Mouse (Mus musculus) midbrain, postnatal 0 days (tissue): Measurements from ENCODE around the gene Sf3b1. TPM values are rescaled to one million over a fixed set of nuclear protein-coding genes. Genes with fewer than 3 reads are reported as not detected.
"Not testable (repeated sequence)": the region's sequence is repeated elsewhere in the genome, so short reads cannot be mapped to it uniquely, and the experiment has no call there.

Source experiments
- ATAC-seq: fragments of 200-750 bp; cut with Nextera tagmentation; 2 replicates; pipeline ENCODE4 v1.8.0; 2017; ENCODE audit warnings: moderate number of reproducible peaks, mild to moderate bottlenecking, moderate TSS enrichment, moderate library complexity; ENCODE audit not compliant: low FRiP score
- DNase-seq: peaks from one replicate; pipeline ENCODE4 v3.0.0-alpha.2; 2015; ENCODE audit warnings: low spot score
- H3K27ac ChIP-seq: fragments of 300-500 bp; sonication (generic); 2 replicates; pipeline ENCODE4 v1.5.1; 2014; ENCODE audit warnings: low read depth, mild to moderate bottlenecking, low read length, mixed read lengths
- H3K27me3 ChIP-seq: fragments of 300-500 bp; sonication (generic); 2 replicates; pipeline ENCODE4 v1.6.1; 2014; ENCODE audit warnings: low read length, control low read depth, mixed read lengths; ENCODE audit not compliant: insufficient read depth
- H3K36me3 ChIP-seq: fragments of 300-500 bp; sonication (generic); 2 replicates; pipeline ENCODE4 v1.6.1; 2014; ENCODE audit warnings: low read length, control low read depth, mixed read lengths; ENCODE audit not compliant: insufficient read depth
- H3K4me1 ChIP-seq: fragments of 300-500 bp; sonication (generic); 2 replicates; pipeline ENCODE4 v1.6.1; 2014; ENCODE audit warnings: mild to moderate bottlenecking, control low read depth, antibody characterized with exemption, low read length, mixed read lengths; ENCODE audit not compliant: insufficient read depth
- H3K4me2 ChIP-seq: fragments of 300-500 bp; sonication (generic); 2 replicates; pipeline ENCODE4 v1.6.1; 2014; ENCODE audit warnings: low read depth, mild to moderate bottlenecking, low read length, mixed read lengths; ENCODE audit not compliant: poor library complexity, severe bottlenecking
- H3K4me3 ChIP-seq: fragments of 300-500 bp; sonication (generic); 2 replicates; pipeline ENCODE4 v1.5.1; 2014; ENCODE audit warnings: low read depth, mild to moderate bottlenecking, low read length, moderate library complexity
- H3K9ac ChIP-seq: fragments of 300-500 bp; sonication (generic); replicated peaks from 2 replicates; pipeline ENCODE4 v1.6.1; 2014; ENCODE audit warnings: mild to moderate bottlenecking, low read length, moderate library complexity, mixed read lengths; ENCODE audit not compliant: poor library complexity, severe bottlenecking
- H3K9me3 ChIP-seq: fragments of 300-500 bp; sonication (generic); 2 replicates; pipeline ENCODE4 v1.6.1; 2016; ENCODE audit warnings: low read length, control low read depth
- CTCF ChIP-seq: IDR thresholded peaks from 2 replicates; pipeline ENCODE4 v1.5.1; 2016; ENCODE audit warnings: antibody characterized with exemption, mild to moderate bottlenecking
- WGBS: fragments of 180-500 bp; shearing (Covaris S2); extraction: QIAGEN DNeasy Blood & Tissue Kit; methylation state at CpG from one replicate; pipeline ENCODE4 v1.1.7; 2014; 5-methylcytosine and 5-hydroxymethylcytosine counted together
- polyA plus RNA-seq: library from polyadenylated mRNA; unstranded; fragments of >200 nt; fragmentation: Nextera tagmentation; extraction: Ambion mirVana; gene quantifications from 2 replicates; pipeline ENCODE4 v1.2.1, GENCODE M21; 2015
- total RNA-seq: library from RNA; depleted of rRNA; stranded (reverse); fragments of >200 nt; gene quantifications from 2 replicates; pipeline ENCODE4 v1.2.3, GENCODE M21; 2014

Gene Sf3b1
- total and polyA plus RNA-seq, 2 experiments from 2014 or later = 171 to 282 TPM

- H3K27me3 ChIP-seq = no peaks in the 10 kb centered on the region
- no peak overlapping the region for H3K9ac ChIP-seq
- DNase-seq (no peak), ATAC-seq (no peak)
- WGBS = 94% methylated on average over 5 of the region's 5 CpGs
- H3K4me1 ChIP-seq = no peaks in the 10 kb centered on the region
- no peak overlapping the region for H3K4me2 ChIP-seq
- H3K36me3 ChIP-seq = peaks cover 8% of the 10 kb centered on the region; the same call in 1 of the 2 replicates
- TF ChIP-seq CTCF = no peak
- no peak overlapping the region for H3K27ac ChIP-seq
- no peaks in the 10 kb centered on the region for H3K9me3 ChIP-seq
- H3K4me3 ChIP-seq = no peak overlapping the region
Measured at GRCm38 (mm10) chr1:55061099-55061498, 33.8 kb upstream of the Sf3b1 start.

- ATAC-seq, H3K9me3 ChIP-seq, H3K36me3 ChIP-seq, H3K4me2 ChIP-seq, H3K27me3 ChIP-seq, H3K9ac ChIP-seq, H3K4me1 ChIP-seq, DNase-seq, H3K4me3 ChIP-seq, H3K27ac ChIP-seq: not testable (repeated sequence)
- WGBS = 87% methylated on average over 2 of the region's 3 CpGs
Measured at GRCm38 (mm10) chr1:55058383-55058782, 31.1 kb upstream of the Sf3b1 start.

GRCm38 (mm10) chr1:55055322-55056115, 28.2 kb upstream of the Sf3b1 start:
- Histone ChIP-seq H3K36me3 (no peaks in the 10 kb centered on the region), H3K4me2 (no peak overlapping the region), H3K4me1 (no peaks in the 10 kb centered on the region), H3K4me3 (no peak overlapping the region), H3K9me3 (no peaks in the 10 kb centered on the region), H3K27me3 (no peaks in the 10 kb centered on the region), H3K9ac (no peak overlapping the region), H3K27ac (no peak overlapping the region)
- WGBS = 79% methylated on average over 5 of the region's 5 CpGs
- TF ChIP-seq CTCF = no peak
- no peak for DNase-seq
- no peak for ATAC-seq

- no peaks in the 10 kb centered on the region for H3K27me3 ChIP-seq
- peak overlapping the region; percentile 85 for H3K4me3 ChIP-seq
- H3K9ac ChIP-seq = peak overlapping the region; percentile 74; the same call in 1 of the 2 replicates
- peak overlapping the region; percentile 66 for H3K4me2 ChIP-seq
- H3K4me1 ChIP-seq = no peaks in the 10 kb centered on the region
- TF ChIP-seq CTCF = no peak
- WGBS = 75% methylated on average over 4 of the region's 4 CpGs
- no peaks in the 10 kb centered on the region for H3K36me3 ChIP-seq
- H3K27ac ChIP-seq = no peak overlapping the region
- H3K9me3 ChIP-seq = no peaks in the 10 kb centered on the region
- DNase-seq (no peak), ATAC-seq (no peak)
Measured at GRCm38 (mm10) chr1:55053596-55053995, 26.3 kb upstream of the Sf3b1 start.

- peak; percentile 10 for DNase-seq
- under 1% methylated on average over 42 of the region's 42 CpGs for WGBS
- ATAC-seq = no peak
- H3K9me3 ChIP-seq = no peaks in the 10 kb centered on the region
- TF ChIP-seq CTCF = 0 out of 2 replicates have a peak, but pooled peaks have one; percentile 4
- peak overlapping the region; percentile 70 for H3K27ac ChIP-seq
- no peaks in the 10 kb centered on the region for H3K4me1 ChIP-seq
- H3K36me3 ChIP-seq = no peaks in the 10 kb centered on the region
- H3K27me3 ChIP-seq = no peaks in the 10 kb centered on the region
- peak overlapping the region; percentile 85 for H3K4me3 ChIP-seq
- peak overlapping the region; percentile 74 for H3K9ac ChIP-seq
- peak overlapping the region; percentile 66 for H3K4me2 ChIP-seq
Measured at GRCm38 (mm10) chr1:55053005-55053404, 25.7 kb upstream of the Sf3b1 start.

- H3K27me3 ChIP-seq = no peaks in the 10 kb centered on the region
- H3K4me2 ChIP-seq = peak within 1 kb of the TSS; percentile 66
- H3K4me3 ChIP-seq = peak within 1 kb of the TSS; percentile 85
- H3K9me3 ChIP-seq = no peaks in the 10 kb centered on the region
- no peaks in the 10 kb centered on the region for H3K4me1 ChIP-seq
- DNase-seq (peak; percentile 99), ATAC-seq (peak; percentile 100)
- peak within 1 kb of the TSS; percentile 74 for H3K9ac ChIP-seq
- TF ChIP-seq CTCF = peak; percentile 39; the same call in 1 of the 2 replicates
- no peaks in the 10 kb centered on the region for H3K36me3 ChIP-seq
- peak within 1 kb of the TSS; percentile 74 for H3K27ac ChIP-seq
- WGBS = under 1% methylated on average over 40 of the region's 46 CpGs
Measured at GRCm38 (mm10) chr1:55052355-55052953, 25.2 kb upstream of the Sf3b1 start, which contains the start of gene Coq10b. Gene Coq10b, plus strand, starts transcription at chr1:55052770.
